Mouse (Mus musculus): ENCODE measurements at regions not wholly inside any gene's neighbourhood (a gene's known extent, or its start where the extent isn't known, plus 50 kb on each side); places are given as distances from the start of the nearest gene placed in this dataset.

GRCm38 (mm10) chr7:55710872-55711558 is 57.0 kb upstream of the Siglech start:
- intact Hi-C loops (cut with DNase I): loop anchor here (2.0 kb wide), 1 partner anchor 864 kb away; no protein-coding TSS in a partner anchor
- TF ChIP-seq CTCF (IDR thresholded peaks at IDR 0.05): peak; percentile 73
- Histone ChIP-seq H3K27ac (no peak overlapping the region), H3K4me3 (no peak overlapping the region)
- DNase-seq (ENCODE audit: extremely low spot score in 1 of 2, low spot score in 2 of 2): peak; percentile 49 to 58

Data from left cerebral cortex, adult 2 months (tissue).